Mouse (Mus musculus) neural tube, embryonic 14.5 days (tissue): ENCODE results near the gene Gfap. TPM values are rescaled to one million over a fixed set of nuclear protein-coding genes. Genes with fewer than 3 reads are reported as not detected.

ENCODE experiments used
- ATAC-seq: fragments of 200-750 bp; cut with Nextera tagmentation; 2 replicates; pipeline ENCODE4 v1.8.0; 2017; ENCODE audit warnings: low read depth, mild to moderate bottlenecking, moderate TSS enrichment, moderate library complexity
- H3K27ac ChIP-seq: fragments of 300-500 bp; sonication (generic); 2 replicates; pipeline ENCODE4 v1.5.1; 2014; ENCODE audit warnings: low read depth, mild to moderate bottlenecking, control low read depth, low read length, moderate library complexity, mixed read lengths
- H3K27me3 ChIP-seq: fragments of 300-500 bp; sonication (generic); 2 replicates; pipeline ENCODE4 v1.6.1; 2014; ENCODE audit warnings: low read length; ENCODE audit not compliant: control insufficient read depth, insufficient read depth
- H3K36me3 ChIP-seq: fragments of 300-500 bp; sonication (generic); 2 replicates; pipeline ENCODE4 v1.6.1; 2014; ENCODE audit warnings: low read length, mixed read lengths; ENCODE audit not compliant: control insufficient read depth, insufficient read depth
- H3K4me1 ChIP-seq: fragments of 300-500 bp; sonication (generic); 2 replicates; pipeline ENCODE4 v1.6.1; 2014; ENCODE audit warnings: low read length; ENCODE audit not compliant: control insufficient read depth, insufficient read depth
- H3K4me2 ChIP-seq: fragments of 300-500 bp; sonication (generic); 2 replicates; pipeline ENCODE4 v1.6.1; 2014; ENCODE audit warnings: mild to moderate bottlenecking, low read depth, low read length, control low read depth
- H3K4me3 ChIP-seq: fragments of 300-500 bp; sonication (generic); 2 replicates; pipeline ENCODE4 v1.5.1; 2014; ENCODE audit warnings: low read depth, low read length, control low read depth, mixed read lengths
- H3K9ac ChIP-seq: fragments of 300-500 bp; sonication (generic); replicated peaks from 2 replicates; pipeline ENCODE4 v1.6.1; 2014; ENCODE audit warnings: low read depth, mild to moderate bottlenecking, control low read depth, low read length, mixed read lengths
- H3K9me3 ChIP-seq: fragments of 300-500 bp; sonication (generic); 2 replicates; pipeline ENCODE4 v1.6.1; 2016; ENCODE audit warnings: low read length; ENCODE audit not compliant: control insufficient read depth
- WGBS: fragments of 180-500 bp; shearing (Covaris S2); extraction: QIAGEN DNeasy Blood & Tissue Kit; methylation state at CpG from one replicate; pipeline ENCODE4 v1.1.7; 2014; 5-methylcytosine and 5-hydroxymethylcytosine counted together
- polyA plus RNA-seq: library from polyadenylated mRNA; unstranded; fragments of >200 nt; fragmentation: Nextera tagmentation; extraction: Ambion mirVana; gene quantifications from 2 replicates; pipeline ENCODE4 v1.2.1, GENCODE M21; 2014

Gfap gene
- polyA plus RNA-seq, 1 experiment from 2014 or later: 0.88 TPM

- H3K4me2 ChIP-seq: no peak overlapping the region
- peaks cover 10% of the 10 kb centered on the region for H3K4me1 ChIP-seq
- no peaks in the 10 kb centered on the region for H3K9me3 ChIP-seq
- H3K4me3 ChIP-seq: no peak overlapping the region
- ATAC-seq: no peak
- WGBS: 65% methylated on average over 7 of the region's 7 CpGs
- no peaks in the 10 kb centered on the region for H3K27me3 ChIP-seq
- H3K27ac ChIP-seq: no peak overlapping the region
- no peak overlapping the region for H3K9ac ChIP-seq
- H3K36me3 ChIP-seq: no peaks in the 10 kb centered on the region
Measured at GRCm38 (mm10) chr11:102903654-102904053, 2.9 kb upstream of the Gfap start.

- Histone ChIP-seq H3K4me3 (no peak overlapping the region), H3K4me1 (peaks cover 10% of the 10 kb centered on the region), H3K27me3 (no peaks in the 10 kb centered on the region), H3K9ac (no peak overlapping the region), H3K4me2 (no peak overlapping the region), H3K27ac (no peak overlapping the region), H3K9me3 (no peaks in the 10 kb centered on the region), H3K36me3 (no peaks in the 10 kb centered on the region)
- no peak for ATAC-seq
- 87% methylated on average over 5 of the region's 5 CpGs for WGBS
Measured at GRCm38 (mm10) chr11:102902107-102902506, 1.4 kb upstream of the Gfap start.

GRCm38 (mm10) chr11:102901199-102901598 is 487 bp upstream of the Gfap start:
- 62% methylated on average over 4 of the region's 4 CpGs for WGBS
- H3K4me1 ChIP-seq: peaks cover 10% of the 10 kb centered on the region
- H3K36me3 ChIP-seq: no peaks in the 10 kb centered on the region
- H3K9ac ChIP-seq: no peak overlapping the region
- H3K27me3 ChIP-seq: no peaks in the 10 kb centered on the region
- H3K9me3 ChIP-seq: no peaks in the 10 kb centered on the region
- ATAC-seq: 0 out of 2 replicates have a peak, but pooled peaks have one; percentile 9
- no peak overlapping the region for H3K4me3 ChIP-seq
- H3K4me2 ChIP-seq: no peak overlapping the region
- H3K27ac ChIP-seq: no peak overlapping the region

GRCm38 (mm10) chr11:102898408-102898807 is 2.3 kb downstream of the Gfap start:
- no peak overlapping the region for H3K27ac ChIP-seq
- 61% methylated on average over 9 of the region's 9 CpGs for WGBS

GRCm38 (mm10) chr11:102896641-102897040 is 4.1 kb downstream of the Gfap start:
- 79% methylated on average over 20 of the region's 20 CpGs for WGBS
- H3K27me3 ChIP-seq: peaks cover 22% of the 10 kb centered on the region
- H3K27ac ChIP-seq: no peak overlapping the region
- no peaks in the 10 kb centered on the region for H3K4me1 ChIP-seq
- no peak overlapping the region for H3K4me2 ChIP-seq
- ATAC-seq: no peak
- H3K36me3 ChIP-seq: no peaks in the 10 kb centered on the region
- H3K4me3 ChIP-seq: no peak overlapping the region
- H3K9ac ChIP-seq: no peak overlapping the region
- H3K9me3 ChIP-seq: no peaks in the 10 kb centered on the region

More at GRCm38 (mm10) chr11:102898408-102898807, 2.3 kb downstream of the Gfap start:
- peak; percentile 38 for ATAC-seq
- no peak overlapping the region for H3K4me2 ChIP-seq
- no peaks in the 10 kb centered on the region for H3K36me3 ChIP-seq
- H3K27me3 ChIP-seq: peaks cover 12% of the 10 kb centered on the region
- no peak overlapping the region for H3K9ac ChIP-seq
- H3K4me1 ChIP-seq: no peaks in the 10 kb centered on the region
- H3K4me3 ChIP-seq: no peak overlapping the region
- no peaks in the 10 kb centered on the region for H3K9me3 ChIP-seq

GRCm38 (mm10) chr11:102895779-102896178 is 4.9 kb downstream of the Gfap start:
- H3K4me3 ChIP-seq: no peak overlapping the region
- no peaks in the 10 kb centered on the region for H3K4me1 ChIP-seq
- ATAC-seq: no peak
- no peak overlapping the region for H3K4me2 ChIP-seq
- peaks cover 22% of the 10 kb centered on the region for H3K27me3 ChIP-seq
- no peak overlapping the region for H3K9ac ChIP-seq
- WGBS: 75% methylated on average over 9 of the region's 9 CpGs
- H3K27ac ChIP-seq: no peak overlapping the region
- no peaks in the 10 kb centered on the region for H3K36me3 ChIP-seq
- no peaks in the 10 kb centered on the region for H3K9me3 ChIP-seq

GRCm38 (mm10) chr11:102894716-102895115 is 6.0 kb downstream of the Gfap start:
- peaks cover 22% of the 10 kb centered on the region for H3K27me3 ChIP-seq
- H3K4me2 ChIP-seq: no peak overlapping the region
- no peak for ATAC-seq
- no peaks in the 10 kb centered on the region for H3K36me3 ChIP-seq
- 83% methylated on average over 4 of the region's 4 CpGs for WGBS
- no peaks in the 10 kb centered on the region for H3K4me1 ChIP-seq
- no peak overlapping the region for H3K4me3 ChIP-seq
- H3K27ac ChIP-seq: no peak overlapping the region
- H3K9me3 ChIP-seq: no peaks in the 10 kb centered on the region
- no peak overlapping the region for H3K9ac ChIP-seq

- Histone ChIP-seq H3K4me2 (peak overlapping the region; percentile 40), H3K4me3 (peak overlapping the region; percentile 15), H3K27me3 (peaks cover 22% of the 10 kb centered on the region), H3K4me1 (no peaks in the 10 kb centered on the region), H3K36me3 (no peaks in the 10 kb centered on the region), H3K9me3 (no peaks in the 10 kb centered on the region), H3K27ac (no peak overlapping the region), H3K9ac (no peak overlapping the region)
- WGBS: 4% methylated on average over 43 of the region's 43 CpGs
- no peak for ATAC-seq
Measured at GRCm38 (mm10) chr11:102893015-102893651, 7.6 kb downstream of the Gfap start.

- Histone ChIP-seq H3K9me3 (no peaks in the 10 kb centered on the region), H3K27me3 (peaks cover 19% of the 10 kb centered on the region)
Measured at GRCm38 (mm10) chr11:102890096-102890495, 10.6 kb downstream of the Gfap start.

More at GRCm38 (mm10) chr11:102890096-102890495, 10.6 kb downstream of the Gfap start:
- H3K36me3 ChIP-seq: no peaks in the 10 kb centered on the region
- H3K4me3 ChIP-seq: no peak overlapping the region
- 43% methylated on average over 5 of the region's 5 CpGs for WGBS
- H3K27ac ChIP-seq: no peak overlapping the region
- no peak overlapping the region for H3K4me2 ChIP-seq
- no peak for ATAC-seq
- no peaks in the 10 kb centered on the region for H3K4me1 ChIP-seq
- H3K9ac ChIP-seq: no peak overlapping the region
